Mouse (Mus musculus) stomach, postnatal 0 days (tissue): ENCODE measurements around the gene Phactr1. TPM values are rescaled to one million over a fixed set of nuclear protein-coding genes. Genes with fewer than 3 reads are reported as not detected.
A peak's percentile ranks its signal among the peaks of the same experiment; 100 is the strongest.

Source experiments
- ATAC-seq: fragments of 200-750 bp; cut with Nextera tagmentation; 2 replicates; pipeline ENCODE4 v1.8.0; 2017; ENCODE audit not compliant: low FRiP score, low TSS enrichment
- DNase-seq: peaks from one replicate; pipeline ENCODE4 v3.0.0-alpha.2; 2016; ENCODE audit warnings: low spot score
- H3K27ac ChIP-seq: fragments of 300-500 bp; sonication (generic); replicated peaks from 2 replicates; pipeline ENCODE4 v1.5.1; 2014; ENCODE audit warnings: mild to moderate bottlenecking, control low read depth
- H3K27me3 ChIP-seq: fragments of 300-500 bp; sonication (generic); 2 replicates; pipeline ENCODE4 v1.6.1; 2014; ENCODE audit warnings: low read length; ENCODE audit not compliant: control insufficient read depth, insufficient read depth
- H3K36me3 ChIP-seq: fragments of 300-500 bp; sonication (generic); 2 replicates; pipeline ENCODE4 v1.6.1; 2014; ENCODE audit warnings: low read length, mixed read lengths; ENCODE audit not compliant: control insufficient read depth, insufficient read depth
- H3K4me1 ChIP-seq: fragments of 300-500 bp; sonication (generic); replicated peaks from 2 replicates; pipeline ENCODE4 v1.6.1; 2014; ENCODE audit warnings: antibody characterized with exemption; ENCODE audit not compliant: control insufficient read depth, insufficient read depth
- H3K4me2 ChIP-seq: fragments of 300-500 bp; sonication (generic); replicated peaks from 2 replicates; pipeline ENCODE4 v1.6.1; 2014; ENCODE audit warnings: low read depth, mild to moderate bottlenecking, control low read depth, moderate library complexity
- H3K4me3 ChIP-seq: fragments of 300-500 bp; sonication (generic); 2 replicates; pipeline ENCODE4 v1.5.1; 2014; ENCODE audit warnings: low read depth, low read length, control low read depth
- H3K9ac ChIP-seq: fragments of 300-500 bp; sonication (generic); 2 replicates; pipeline ENCODE4 v1.6.1; 2014; ENCODE audit warnings: mild to moderate bottlenecking, low read length, control low read depth, mixed read lengths
- H3K9me3 ChIP-seq: fragments of 300-500 bp; sonication (generic); 2 replicates; pipeline ENCODE4 v1.6.1; 2016; ENCODE audit warnings: low read length; ENCODE audit not compliant: control insufficient read depth
- CTCF ChIP-seq: IDR thresholded peaks from 2 replicates; pipeline ENCODE4 v1.5.1; 2016; ENCODE audit warnings: antibody characterized with exemption, low read depth, mild to moderate bottlenecking, moderate library complexity
- EP300 ChIP-seq: optimal IDR thresholded peaks from 2 replicates; pipeline ENCODE3; 2016; ENCODE audit warnings: antibody characterized with exemption
- WGBS: fragments of 180-500 bp; shearing (Covaris S2); extraction: QIAGEN DNeasy Blood & Tissue Kit; methylation state at CpG from one replicate; pipeline ENCODE4 v1.1.7; 2014; 5-methylcytosine and 5-hydroxymethylcytosine counted together
- polyA plus RNA-seq: library from polyadenylated mRNA; unstranded; fragments of >200 nt; fragmentation: Nextera tagmentation; extraction: Ambion mirVana; gene quantifications from 2 replicates; pipeline ENCODE4 v1.2.1, GENCODE M21; 2015

Phactr1 gene
- polyA plus RNA-seq, 1 experiment from 2014 or later, result 5.6 TPM

DNA sequence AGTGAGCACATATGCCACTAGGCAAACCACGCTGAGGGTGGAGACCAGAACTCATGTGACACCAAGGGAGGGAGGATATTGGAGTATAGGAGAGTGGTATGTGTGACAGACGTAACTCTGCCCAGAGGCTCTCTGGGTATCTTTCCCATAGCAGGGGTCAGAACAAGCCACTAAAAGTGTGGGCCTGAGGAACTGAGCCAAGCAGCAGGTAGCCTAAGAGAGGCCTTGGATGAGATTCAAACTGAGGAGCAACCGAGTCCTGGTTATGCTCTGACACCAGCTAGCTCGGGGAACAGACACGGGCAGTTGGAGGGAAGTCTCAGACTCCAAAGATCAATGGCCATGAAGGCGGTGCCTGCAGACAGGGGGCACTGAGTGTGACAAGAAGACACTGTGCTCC lies 395.0 kb downstream of the Phactr1 start:
- 80% methylated on average over 6 of the region's 6 CpGs for WGBS
- TF ChIP-seq EP300, result no peak

GRCm38 (mm10) chr13:43077485-43077884 lies 397.1 kb downstream of the Phactr1 start:
- Histone ChIP-seq H3K9me3 (no peaks in the 10 kb centered on the region), H3K27me3 (no peaks in the 10 kb centered on the region), H3K36me3 (no peaks in the 10 kb centered on the region), H3K27ac (no peak overlapping the region), H3K9ac (no peak overlapping the region), H3K4me2 (no peak overlapping the region), H3K4me1 (no peaks in the 10 kb centered on the region), H3K4me3 (no peak overlapping the region)
- ATAC-seq, result no peak
- no peak for DNase-seq
- 92% methylated on average over 9 of the region's 9 CpGs for WGBS
- TF ChIP-seq EP300, result no peak
- TF ChIP-seq CTCF, result no peak

More for the DNA sequence above, 395.0 kb downstream of the Phactr1 start:
- Histone ChIP-seq H3K4me3 (no peak overlapping the region), H3K4me2 (no peak overlapping the region), H3K9ac (no peak overlapping the region), H3K9me3 (no peaks in the 10 kb centered on the region), H3K36me3 (no peaks in the 10 kb centered on the region), H3K27ac (no peak overlapping the region), H3K27me3 (no peaks in the 10 kb centered on the region), H3K4me1 (no peaks in the 10 kb centered on the region)
- DNase-seq (no peak), ATAC-seq (no peak)

DNA sequence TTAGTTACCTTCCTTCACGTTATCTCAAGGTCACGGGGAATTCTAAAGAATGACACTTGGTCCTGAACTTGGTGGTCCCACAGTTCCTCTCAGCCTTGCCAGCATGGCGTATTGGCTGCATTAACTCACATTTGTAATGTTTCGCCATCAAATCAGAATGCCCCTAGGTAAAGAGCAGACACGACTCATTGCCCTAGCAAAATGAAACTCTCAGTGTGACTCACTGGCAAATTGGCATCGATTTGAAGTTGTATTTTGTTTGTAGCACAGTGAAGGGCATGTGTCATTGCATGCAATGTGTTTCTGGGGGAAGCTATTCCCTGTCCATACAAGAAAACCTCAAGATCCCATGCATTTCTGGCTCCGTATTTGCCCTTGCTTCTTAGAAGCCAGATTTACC lies 404.8 kb downstream of the Phactr1 start:
- WGBS, result 84% methylated on average over 7 of the region's 7 CpGs
- no peak for TF ChIP-seq CTCF
- H3K4me1 ChIP-seq, result no peaks in the 10 kb centered on the region
- H3K9ac ChIP-seq, result no peak overlapping the region
- no peaks in the 10 kb centered on the region for H3K9me3 ChIP-seq
- no peak overlapping the region for H3K4me2 ChIP-seq
- H3K27me3 ChIP-seq, result no peaks in the 10 kb centered on the region
- no peaks in the 10 kb centered on the region for H3K36me3 ChIP-seq
- DNase-seq (no peak), ATAC-seq (no peak)
- no peak overlapping the region for H3K4me3 ChIP-seq
- H3K27ac ChIP-seq, result no peak overlapping the region

DNA sequence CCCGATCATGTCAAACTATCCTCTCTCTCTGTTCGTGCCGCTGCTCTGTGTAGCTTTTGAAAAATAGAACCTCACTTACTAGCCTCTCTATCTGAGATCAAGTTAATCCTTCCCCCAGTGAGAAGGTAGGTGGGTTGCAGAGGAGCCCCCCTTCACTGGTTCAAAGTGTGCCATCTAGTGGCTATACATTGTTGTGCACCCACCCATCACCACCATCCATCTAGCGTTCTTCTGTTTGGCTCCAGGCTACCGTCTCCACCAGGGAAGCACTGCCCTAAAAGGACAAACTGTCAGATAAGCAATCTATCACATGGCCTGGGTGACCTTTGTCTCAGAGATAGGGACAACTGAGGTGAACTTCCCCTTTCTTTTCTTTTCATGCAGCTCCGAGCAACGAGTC lies 413.9 kb downstream of the Phactr1 start:
- Histone ChIP-seq H3K9ac (no peak overlapping the region), H3K4me3 (no peak overlapping the region), H3K36me3 (no peaks in the 10 kb centered on the region), H3K27ac (no peak overlapping the region), H3K4me1 (no peaks in the 10 kb centered on the region), H3K9me3 (no peaks in the 10 kb centered on the region), H3K4me2 (no peak overlapping the region), H3K27me3 (no peaks in the 10 kb centered on the region)
- no peak for TF ChIP-seq EP300
- TF ChIP-seq CTCF, result peak; percentile 77
- ATAC-seq (no peak), DNase-seq (no peak)
- WGBS, result 48% methylated on average over 7 of the region's 7 CpGs

- Histone ChIP-seq H3K36me3 (no peaks in the 10 kb centered on the region), H3K4me3 (no peak overlapping the region), H3K27me3 (no peaks in the 10 kb centered on the region), H3K9ac (no peak overlapping the region), H3K4me1 (no peaks in the 10 kb centered on the region), H3K9me3 (peaks cover 3% of the 10 kb centered on the region; the same call in 1 of the 2 replicates), H3K4me2 (no peak overlapping the region), H3K27ac (no peak overlapping the region)
- TF ChIP-seq CTCF (no peak), EP300 (no peak)
- 64% methylated on average over 7 of the region's 7 CpGs for WGBS
- ATAC-seq (no peak), DNase-seq (no peak)
Observed at GRCm38 (mm10) chr13:43102943-43103342, 422.5 kb downstream of the Phactr1 start.

- Histone ChIP-seq H3K4me2 (no peak overlapping the region), H3K4me1 (no peaks in the 10 kb centered on the region), H3K9ac (no peak overlapping the region), H3K36me3 (no peaks in the 10 kb centered on the region), H3K9me3 (peaks cover 3% of the 10 kb centered on the region; the same call in 1 of the 2 replicates), H3K4me3 (no peak overlapping the region), H3K27ac (no peak overlapping the region), H3K27me3 (no peaks in the 10 kb centered on the region)
- TF ChIP-seq CTCF, result peak; percentile 26; the same call in 1 of the 2 replicates
- no peak for TF ChIP-seq EP300
- WGBS, result 92% methylated on average over 9 of the region's 9 CpGs
- ATAC-seq, result no peak
- no peak for DNase-seq
Observed at GRCm38 (mm10) chr13:43104496-43104895, 424.1 kb downstream of the Phactr1 start.
